Mouse (Mus musculus) adrenal gland, adult (tissue): ENCODE results near the gene Zfp598.
A peak's percentile ranks its signal among the peaks of the same experiment; 100 is the strongest.

Experiments
- DNase-seq, 2 experiments: peaks; one replicate each; pipeline ENCODE4 v3.0.0; 2022 to 2023; ENCODE audit warnings: low spot score in 1 of 2; ENCODE audit not compliant: inconsistent age in 2 of 2

Zfp598 gene

DNA sequence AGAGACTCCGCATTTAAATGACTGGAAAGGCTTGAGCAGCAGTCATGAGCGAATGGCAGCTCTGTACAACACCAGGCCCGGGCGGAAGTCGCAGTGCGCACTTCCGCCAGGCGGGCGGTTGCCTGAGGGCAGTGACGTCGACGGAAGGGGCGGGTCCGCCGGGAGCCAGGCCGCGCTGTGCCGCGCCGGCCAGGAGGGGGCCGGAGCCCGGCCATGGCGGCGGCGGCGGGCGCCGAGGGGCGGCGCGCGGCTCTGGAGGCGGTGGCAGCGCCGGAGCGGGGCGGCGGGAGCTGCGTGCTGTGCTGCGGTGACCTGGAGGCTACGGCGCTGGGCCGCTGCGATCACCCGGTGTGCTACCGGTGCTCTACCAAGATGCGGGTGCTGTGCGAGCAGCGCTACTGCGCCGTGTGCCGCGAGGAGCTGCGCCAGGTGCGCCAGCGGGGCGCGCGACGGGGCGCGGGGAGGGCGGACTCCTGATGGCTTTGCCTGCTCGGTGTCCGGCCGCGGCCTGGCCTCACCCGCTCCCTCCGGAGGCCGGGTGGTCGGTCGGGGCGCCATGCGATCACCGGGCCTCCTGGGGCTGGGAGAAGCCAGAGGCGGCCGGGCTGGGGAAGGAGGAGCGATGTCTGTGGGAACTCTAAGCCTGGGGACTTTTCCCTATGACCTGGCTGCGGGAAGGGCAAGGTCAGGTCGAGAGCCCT lies at the start of gene Zfp598:
Gene Zfp598 (plus strand): TSS at position 143 of the 701 bp plus-strand sequence.
- DNase-seq: peak; percentile 96 to 97

- no peak for DNase-seq
Measured at GRCm38 (mm10) chr17:24625472-24625871, 44.0 kb upstream of the Zfp598 start.

DNA sequence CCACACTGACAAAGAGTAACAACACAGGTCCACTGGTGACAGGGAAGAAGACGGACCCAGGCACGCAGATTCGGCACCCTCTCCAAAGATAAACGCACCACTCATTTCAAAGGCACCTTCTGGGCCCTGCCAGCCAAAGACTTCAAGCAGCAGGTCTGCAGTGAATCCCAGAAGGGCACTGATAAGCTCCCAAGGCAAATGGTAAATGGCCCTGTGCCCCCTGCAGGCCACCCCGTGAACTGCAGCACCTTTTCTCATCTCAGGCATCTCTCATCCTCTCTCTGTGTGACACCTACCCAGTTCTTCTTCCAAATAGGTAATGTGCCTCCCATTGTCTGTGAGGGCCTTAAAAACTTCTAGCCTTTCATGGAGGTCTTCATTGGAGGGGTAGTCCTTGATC lies 40.8 kb upstream of the Zfp598 start:
- DNase-seq: peak; percentile 74 to 93

GRCm38 (mm10) chr17:24630072-24630471 lies 39.4 kb upstream of the Zfp598 start:
- no peak for DNase-seq

- DNase-seq: peak; percentile 87 to 95
Measured at GRCm38 (mm10) chr17:24632167-24632812, 37.2 kb upstream of the Zfp598 start, which contains the start of the genes Tsc2 and Nthl1. Gene Tsc2 (minus strand): TSS chr17:24632630. Gene Nthl1 (plus strand): TSS chr17:24632680.

DNA sequence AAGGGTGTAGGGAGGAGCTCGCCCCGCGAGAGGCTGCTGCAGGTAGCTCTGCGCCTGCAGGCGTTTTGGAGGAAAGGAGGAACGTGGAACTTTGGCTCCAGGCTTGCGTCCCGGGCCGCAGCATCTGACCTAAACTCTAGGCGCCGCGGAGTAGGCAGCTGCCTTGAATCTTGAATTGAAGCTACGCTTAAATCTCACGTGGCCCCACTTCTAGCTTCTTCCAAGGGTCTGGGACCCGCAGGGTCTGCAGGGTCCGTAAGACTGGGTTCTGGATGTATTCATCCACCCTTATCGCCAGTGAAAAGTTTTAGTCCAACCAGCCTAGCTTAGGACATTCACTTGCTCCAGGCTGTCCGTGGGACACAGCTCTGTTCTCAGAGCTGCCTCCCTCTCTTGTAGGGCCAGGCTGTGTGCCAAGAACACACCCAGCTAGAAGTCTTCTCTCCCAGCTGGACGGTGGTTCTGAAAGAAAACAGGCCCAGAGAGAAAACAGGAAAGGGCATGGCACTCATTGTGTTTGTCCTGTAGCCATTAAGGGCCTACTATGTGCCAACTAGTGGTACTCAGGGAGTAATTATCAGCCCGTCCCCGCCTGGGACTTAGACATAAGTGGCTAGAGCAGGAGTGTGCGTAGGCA lies 36.6 kb upstream of the Zfp598 start:
- DNase-seq: peak; percentile 66 to 80

DNA sequence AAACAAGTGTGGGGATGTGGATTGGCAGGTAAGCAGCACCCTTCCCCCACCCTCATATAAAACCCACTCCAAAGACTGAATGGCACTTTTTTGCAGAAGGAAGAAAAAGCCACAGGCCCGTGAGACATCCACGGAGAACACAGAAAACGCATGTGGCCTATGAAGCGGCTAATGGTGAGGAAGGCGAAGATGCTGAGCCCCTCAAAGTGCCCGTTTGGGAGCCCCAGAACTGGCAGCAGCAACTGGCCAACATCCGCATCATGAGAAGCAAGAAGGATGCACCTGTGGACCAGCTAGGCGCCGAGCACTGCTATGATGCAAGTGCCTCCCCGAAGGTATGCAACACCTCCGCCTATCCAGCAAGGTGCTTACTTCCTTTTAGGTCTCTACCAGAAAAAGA lies 35.7 kb upstream of the Zfp598 start:
- no peak for DNase-seq

- DNase-seq: peak; percentile 43 to 67
Measured at GRCm38 (mm10) chr17:24635024-24635423, 34.5 kb upstream of the Zfp598 start.

DNA sequence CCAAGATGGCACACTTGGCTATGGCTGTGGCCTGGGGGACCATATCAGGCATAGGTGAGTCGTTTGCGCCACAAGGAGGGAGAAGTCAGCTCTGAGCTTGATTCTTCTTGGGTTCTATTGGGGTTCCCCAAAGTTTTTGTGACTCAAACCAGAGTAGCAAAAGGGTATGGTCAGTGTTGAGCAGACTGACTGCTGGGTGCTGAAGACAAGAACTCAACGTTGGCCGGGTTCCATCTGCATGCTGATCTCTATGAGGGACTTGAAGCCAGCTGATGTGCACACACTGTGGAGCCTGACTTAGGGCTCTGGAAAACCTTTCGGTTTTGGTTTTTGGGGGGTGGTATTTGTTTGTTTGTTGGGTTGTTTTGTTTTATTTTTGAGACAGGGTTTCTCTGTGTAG lies 33.8 kb upstream of the Zfp598 start:
- DNase-seq: no peak

GRCm38 (mm10) chr17:24636781-24637481 lies 32.6 kb upstream of the Zfp598 start:
- peak in 1 of 2 experiments; percentile 32 for DNase-seq

- DNase-seq: peak in 1 of 2 experiments; percentile 39
Measured at GRCm38 (mm10) chr17:24638214-24638613, 31.3 kb upstream of the Zfp598 start.

DNA sequence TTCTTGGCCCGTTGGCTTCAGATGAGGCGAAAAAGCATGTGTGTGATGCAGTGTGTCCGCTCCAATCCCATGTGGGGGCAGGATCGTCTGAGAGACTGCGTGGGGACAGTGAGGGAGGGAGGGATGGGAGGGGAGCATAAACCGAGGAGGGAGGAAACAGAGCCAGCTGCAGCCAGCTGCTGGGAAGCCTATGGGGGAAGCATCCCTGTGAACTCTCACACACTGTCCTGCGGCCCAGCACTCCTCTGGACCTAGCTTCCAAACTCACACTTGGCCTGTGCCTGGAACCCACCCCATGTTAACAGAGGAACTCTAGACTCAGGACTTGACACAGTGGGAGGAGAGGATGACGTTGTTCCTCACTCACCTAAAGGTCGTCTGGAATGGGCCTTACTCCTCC lies 30.6 kb upstream of the Zfp598 start:
- peak in 1 of 2 experiments; percentile 30 for DNase-seq

DNA sequence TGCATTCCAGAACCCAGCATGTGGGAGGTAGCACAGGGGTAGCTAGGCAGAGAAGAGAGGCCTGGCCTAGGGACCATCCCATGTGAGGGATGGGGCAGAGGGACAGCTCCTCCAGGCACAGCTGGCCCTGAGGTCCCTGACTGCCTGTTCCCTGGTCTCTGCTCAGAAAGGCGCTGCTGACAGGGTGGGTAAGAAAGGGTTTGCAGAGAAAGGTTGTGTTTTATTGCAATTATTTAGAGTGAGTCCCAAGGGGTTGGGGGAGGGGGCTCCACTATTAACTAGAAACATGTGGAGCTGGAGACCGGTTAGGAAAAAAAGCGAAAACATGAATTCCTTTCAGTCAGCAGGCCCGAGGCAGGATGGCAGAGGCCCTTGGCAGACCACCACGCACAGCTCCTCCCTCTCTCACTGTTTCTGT lies 29.9 kb upstream of the Zfp598 start:
- no peak for DNase-seq

DNA sequence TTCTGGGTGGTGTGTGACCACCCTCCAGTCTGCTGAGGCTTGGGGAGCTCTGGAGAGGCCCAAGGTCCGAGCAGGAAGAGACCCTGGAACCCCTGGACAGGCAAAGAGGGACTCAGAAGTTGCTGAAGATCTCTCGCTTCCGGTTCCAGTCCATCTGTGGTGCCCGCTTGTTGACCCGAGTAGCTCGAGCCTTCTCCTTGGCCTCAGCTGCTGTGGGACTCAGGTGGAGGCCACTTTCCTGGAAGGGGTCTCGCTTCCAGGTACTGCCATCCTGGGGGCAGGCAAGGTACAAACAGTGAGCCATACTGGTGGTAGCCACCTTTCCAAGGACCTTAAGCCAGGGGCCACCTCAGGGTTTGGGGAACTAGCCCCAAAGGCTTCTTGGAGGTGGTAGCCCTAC lies 29.4 kb upstream of the Zfp598 start:
- DNase-seq: no peak

DNA sequence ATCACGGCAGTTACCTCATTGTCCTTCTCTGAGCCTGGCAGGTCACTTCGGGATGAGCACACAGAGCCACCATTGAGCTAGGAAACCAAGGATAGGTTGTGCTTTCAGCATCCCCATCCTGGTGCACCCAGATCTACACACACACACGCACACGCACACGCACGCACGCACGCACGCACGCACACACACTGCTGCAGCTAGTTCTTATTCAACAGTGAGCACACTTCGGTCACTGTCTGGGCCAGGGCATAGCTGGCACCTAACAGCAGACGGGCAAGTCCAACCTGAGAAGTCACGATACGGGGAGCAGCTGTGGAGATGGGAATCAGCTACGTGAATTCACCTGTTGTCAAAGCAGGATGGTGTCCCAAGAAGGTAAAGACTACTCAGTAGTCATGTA lies 28.9 kb upstream of the Zfp598 start:
- no peak for DNase-seq

DNA sequence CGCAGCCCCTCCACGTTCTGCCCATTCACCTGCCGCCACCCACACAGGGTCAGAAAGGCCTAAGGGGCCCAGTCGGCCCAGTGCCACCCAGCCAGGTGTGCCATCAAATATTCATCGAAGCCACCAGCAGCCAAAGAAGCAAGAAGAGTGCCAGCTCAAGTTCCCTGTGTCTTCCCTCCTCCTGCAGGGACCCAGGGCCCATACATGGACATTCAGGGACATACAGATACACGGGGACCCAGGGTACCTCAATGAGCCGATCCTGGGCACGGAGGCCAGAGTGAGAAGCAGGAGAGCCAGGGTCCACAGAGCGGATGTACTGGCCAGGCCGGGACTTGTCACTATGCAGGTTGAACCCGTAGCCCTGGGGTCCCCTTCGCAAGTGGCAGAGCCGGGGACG lies 27.5 kb upstream of the Zfp598 start:
- no peak for DNase-seq

DNA sequence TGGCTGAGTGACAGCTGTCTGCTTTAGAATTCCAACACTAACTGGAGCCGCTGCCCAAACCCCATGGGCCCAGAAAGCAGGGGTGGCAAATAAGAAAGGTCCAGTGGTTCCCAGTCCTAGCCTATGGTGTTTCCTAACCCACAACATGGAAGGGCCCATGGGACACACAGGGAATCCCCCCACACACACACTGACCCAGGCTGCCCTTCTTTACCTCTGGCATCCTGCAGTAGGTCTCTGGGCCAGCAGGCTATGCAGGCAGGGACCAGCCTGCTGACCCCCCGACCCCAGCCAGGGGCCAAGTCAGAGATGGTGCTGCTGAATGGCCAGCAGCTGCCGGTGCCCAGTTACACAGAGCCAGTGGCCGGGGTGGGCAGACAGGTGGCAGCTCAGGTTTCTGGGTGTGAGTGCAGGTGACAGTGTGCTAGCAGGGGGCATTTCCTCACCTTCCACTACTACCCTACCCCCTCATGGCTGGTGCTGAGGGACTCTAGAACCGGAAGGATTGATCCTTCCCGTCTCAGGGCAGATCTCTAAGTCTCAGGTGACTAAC lies 26.6 kb upstream of the Zfp598 start:
- peak in 1 of 2 experiments; percentile 28 for DNase-seq

DNA sequence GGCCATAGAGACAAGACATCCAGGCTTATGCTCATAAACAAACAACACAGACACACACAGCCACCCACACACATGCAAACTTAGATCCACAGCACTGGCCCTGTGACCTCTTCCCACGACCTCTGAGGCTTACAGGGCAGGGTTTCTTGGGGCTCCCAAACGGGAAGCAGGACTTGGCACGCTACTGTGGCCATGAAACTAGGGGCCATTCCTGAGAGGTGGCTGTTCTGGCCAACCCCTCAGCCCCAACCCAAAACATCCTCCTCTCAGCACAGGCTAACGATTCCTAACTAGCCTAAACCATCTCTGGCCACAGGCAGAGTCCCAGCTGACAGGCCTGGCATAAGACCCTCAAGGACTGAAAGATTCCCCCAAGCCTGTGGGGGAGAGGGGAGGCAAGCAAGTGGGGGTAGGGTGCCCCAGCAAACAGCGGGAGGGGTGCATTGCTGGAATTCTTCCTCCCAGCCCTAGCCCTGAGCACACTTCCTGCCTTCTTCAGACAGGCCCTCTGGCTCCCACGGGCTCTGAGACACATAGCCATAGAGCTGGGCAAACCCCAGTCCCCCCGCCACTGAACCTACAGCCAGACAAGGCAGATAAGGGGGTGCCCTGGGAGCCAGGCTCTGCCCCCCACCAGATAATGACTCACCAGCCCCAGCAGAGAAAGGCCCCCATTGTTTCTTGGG lies 25.3 kb upstream of the Zfp598 start:
- DNase-seq: peak; percentile 31 to 42

GRCm38 (mm10) chr17:24644875-24645721 lies 24.4 kb upstream of the Zfp598 start:
- DNase-seq: peak; percentile 65 to 77

DNA sequence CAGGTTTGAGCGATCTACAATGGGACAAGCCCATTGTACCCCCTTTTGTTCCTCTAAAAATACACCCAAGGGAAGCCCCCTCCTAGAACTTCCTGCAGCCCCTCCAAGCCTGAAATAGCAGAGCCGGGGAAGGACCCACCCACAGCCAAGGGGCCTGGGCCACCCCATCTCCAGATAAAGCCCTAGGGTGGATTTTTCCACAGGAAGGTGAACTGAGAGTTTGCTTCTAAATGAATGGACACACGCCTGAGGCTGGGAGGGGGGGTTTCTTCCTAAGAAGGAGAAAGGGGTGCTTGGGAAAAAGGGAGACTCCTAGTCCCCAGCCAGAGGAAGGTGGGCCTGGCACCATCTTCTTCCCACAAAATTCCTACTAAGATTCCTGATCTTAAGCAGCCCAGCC lies 23.6 kb upstream of the Zfp598 start:
- peak; percentile 37 to 61 for DNase-seq
